Mouse (Mus musculus) lung, embryonic 14.5 days (tissue): ENCODE data around the gene Rabl6. TPM values are rescaled to one million over a fixed set of nuclear protein-coding genes. Genes with fewer than 3 reads are reported as not detected.

ENCODE experiments used
- ATAC-seq: fragments of 200-750 bp; cut with Nextera tagmentation; 2 replicates; pipeline ENCODE4 v1.8.0; 2017; ENCODE audit warnings: mild to moderate bottlenecking, moderate TSS enrichment, moderate library complexity; ENCODE audit not compliant: insufficient read depth
- DNase-seq: peaks from one replicate; pipeline ENCODE4 v3.0.0-alpha.2; 2015
- H3K27ac ChIP-seq: fragments of 300-500 bp; sonication (generic); 2 replicates; pipeline ENCODE4 v1.5.1; 2014; ENCODE audit warnings: low read depth, mild to moderate bottlenecking, moderate library complexity
- H3K27me3 ChIP-seq: fragments of 300-500 bp; sonication (generic); 2 replicates; pipeline ENCODE4 v1.6.1; 2014; ENCODE audit warnings: low read length, control low read depth; ENCODE audit not compliant: insufficient read depth
- H3K36me3 ChIP-seq: fragments of 300-500 bp; sonication (generic); 2 replicates; pipeline ENCODE4 v1.6.1; 2014; ENCODE audit warnings: control low read depth; ENCODE audit not compliant: insufficient read depth
- H3K4me1 ChIP-seq: fragments of 300-500 bp; sonication (generic); 2 replicates; pipeline ENCODE4 v1.6.1; 2014; ENCODE audit warnings: antibody characterized with exemption, control low read depth; ENCODE audit not compliant: insufficient read depth
- H3K4me2 ChIP-seq: fragments of 300-500 bp; sonication (generic); 2 replicates; pipeline ENCODE4 v1.6.1; 2014; ENCODE audit warnings: mild to moderate bottlenecking
- H3K4me3 ChIP-seq: fragments of 300-500 bp; sonication (generic); 2 replicates; pipeline ENCODE4 v1.5.1; 2014; ENCODE audit warnings: low read depth, low read length
- H3K9ac ChIP-seq: fragments of 300-500 bp; sonication (generic); 2 replicates; pipeline ENCODE4 v1.6.1; 2014
- H3K9me3 ChIP-seq: fragments of 300-500 bp; sonication (generic); 2 replicates; pipeline ENCODE4 v1.6.1; 2016; ENCODE audit warnings: low read depth, low read length, control low read depth
- CTCF ChIP-seq: IDR thresholded peaks from 2 replicates; pipeline ENCODE4 v1.5.1; 2016; ENCODE audit warnings: antibody characterized with exemption, low read depth
- WGBS: fragments of 180-500 bp; shearing (Covaris S2); extraction: QIAGEN DNeasy Blood & Tissue Kit; methylation state at CpG from one replicate; pipeline ENCODE4 v1.1.7; 2014; 5-methylcytosine and 5-hydroxymethylcytosine counted together
- polyA plus RNA-seq: library from polyadenylated mRNA; unstranded; fragments of >200 nt; fragmentation: Nextera tagmentation; extraction: Ambion mirVana; gene quantifications from 2 replicates; pipeline ENCODE4 v1.2.1, GENCODE M21; 2014

Rabl6 gene
- polyA plus RNA-seq, 1 experiment from 2014 or later = 85.7 TPM

GRCm38 (mm10) chr2:25620386-25620785, 12.1 kb upstream of the Rabl6 start:
- Histone ChIP-seq H3K4me2 (no peak overlapping the region; the same call in 1 of the 2 replicates), H3K27ac (no peak overlapping the region), H3K9ac (no peak overlapping the region), H3K27me3 (peaks cover 30% of the 10 kb centered on the region), H3K4me1 (no peaks in the 10 kb centered on the region), H3K36me3 (no peaks in the 10 kb centered on the region), H3K4me3 (no peak overlapping the region), H3K9me3 (no peaks in the 10 kb centered on the region)
- no peak for ATAC-seq
- no peak for TF ChIP-seq CTCF
- WGBS = 70% methylated on average over 6 of the region's 6 CpGs
- DNase-seq = no peak

GRCm38 (mm10) chr2:25617578-25617977, 9.3 kb upstream of the Rabl6 start, which contains the start of gene Ccdc183:
Gene Ccdc183 (minus strand): TSS chr2:25617678.
- Histone ChIP-seq H3K9me3 (no peaks in the 10 kb centered on the region), H3K4me1 (no peaks in the 10 kb centered on the region), H3K36me3 (no peaks in the 10 kb centered on the region), H3K9ac (no peak within 1 kb of the TSS), H3K27ac (no peak within 1 kb of the TSS), H3K4me2 (no peak within 1 kb of the TSS), H3K4me3 (no peak within 1 kb of the TSS), H3K27me3 (peaks cover 41% of the 10 kb centered on the region)
- no peak for TF ChIP-seq CTCF
- WGBS = 63% methylated on average over 3 of the region's 3 CpGs
- DNase-seq = no peak
- ATAC-seq = no peak

- H3K36me3 ChIP-seq = no peaks in the 10 kb centered on the region
- peaks cover 41% of the 10 kb centered on the region for H3K27me3 ChIP-seq
- no peaks in the 10 kb centered on the region for H3K4me1 ChIP-seq
- TF ChIP-seq CTCF = no peak
- peak overlapping the region; percentile 9; the same call in 1 of the 2 replicates for H3K4me3 ChIP-seq
- WGBS = 14% methylated on average over 22 of the region's 22 CpGs
- DNase-seq = no peak
- H3K9ac ChIP-seq = peak overlapping the region; percentile 32
- peak overlapping the region; percentile 32 for H3K4me2 ChIP-seq
- no peak overlapping the region for H3K27ac ChIP-seq
- ATAC-seq = 0 out of 2 replicates have a peak, but pooled peaks have one; percentile 6
- no peaks in the 10 kb centered on the region for H3K9me3 ChIP-seq
Measured at GRCm38 (mm10) chr2:25616398-25616797, 8.1 kb upstream of the Rabl6 start.

DNA sequence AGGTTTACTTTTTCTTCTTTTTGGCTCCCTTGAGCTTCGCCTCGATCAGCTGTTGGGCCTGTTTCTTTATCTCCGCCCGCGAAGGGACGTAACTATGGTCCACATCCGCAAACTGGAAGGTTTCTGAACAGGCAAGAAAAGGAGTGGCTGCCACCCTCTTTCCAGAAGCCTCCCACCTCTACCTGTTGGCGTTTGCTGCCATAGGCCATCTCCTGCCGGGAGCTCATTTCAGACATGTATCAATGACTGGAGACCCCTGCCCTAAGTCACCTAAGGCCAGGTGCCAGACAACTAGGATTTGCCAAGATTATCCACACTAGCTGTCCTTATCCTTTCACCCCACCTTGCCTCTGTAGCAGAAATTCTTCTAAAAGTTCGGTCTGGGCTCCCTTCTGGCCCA, 350 bp upstream of the Rabl6 start:
- no peak for ATAC-seq
- no peaks in the 10 kb centered on the region for H3K27me3 ChIP-seq

DNA sequence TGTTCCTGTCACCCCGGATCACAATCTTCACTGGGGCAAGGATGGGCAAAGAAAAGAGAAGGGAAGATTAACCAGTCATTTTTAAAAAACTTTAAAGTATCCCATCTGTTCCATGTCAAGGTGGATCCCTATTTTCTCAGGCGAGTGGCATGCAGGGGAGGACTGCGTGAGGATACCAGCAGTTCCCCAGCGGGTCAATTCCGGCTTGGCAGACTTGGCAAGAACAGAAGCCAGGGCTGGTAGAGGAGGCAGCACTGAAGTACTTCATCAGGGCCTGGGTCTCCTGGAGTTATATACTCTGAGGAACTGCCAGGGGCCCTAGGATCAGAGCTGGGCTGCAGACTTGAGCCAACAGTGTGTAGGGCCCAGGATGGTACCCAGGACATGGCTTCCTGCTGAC, 5.8 kb downstream of the Rabl6 start:
- Histone ChIP-seq H3K36me3 (peaks cover 60% of the 10 kb centered on the region), H3K9me3 (no peaks in the 10 kb centered on the region), H3K9ac (no peak overlapping the region), H3K4me3 (no peak overlapping the region), H3K4me2 (no peak overlapping the region), H3K27me3 (no peaks in the 10 kb centered on the region), H3K27ac (no peak overlapping the region), H3K4me1 (peaks cover 7% of the 10 kb centered on the region)
- DNase-seq = no peak
- ATAC-seq = no peak
- no peak for TF ChIP-seq CTCF
- WGBS = 95% methylated on average over 5 of the region's 5 CpGs

More for the DNA sequence above, 350 bp upstream of the Rabl6 start:
- Histone ChIP-seq H3K9me3 (no peaks in the 10 kb centered on the region), H3K36me3 (peaks cover 6% of the 10 kb centered on the region), H3K9ac (peak overlapping the region; percentile 98), H3K27ac (peak overlapping the region; percentile 69), H3K4me2 (peak overlapping the region; percentile 77), H3K4me3 (peak overlapping the region; percentile 100), H3K4me1 (peaks cover 13% of the 10 kb centered on the region)
- TF ChIP-seq CTCF = no peak
- DNase-seq = no peak
- 50% methylated on average over 10 of the region's 10 CpGs for WGBS

DNA sequence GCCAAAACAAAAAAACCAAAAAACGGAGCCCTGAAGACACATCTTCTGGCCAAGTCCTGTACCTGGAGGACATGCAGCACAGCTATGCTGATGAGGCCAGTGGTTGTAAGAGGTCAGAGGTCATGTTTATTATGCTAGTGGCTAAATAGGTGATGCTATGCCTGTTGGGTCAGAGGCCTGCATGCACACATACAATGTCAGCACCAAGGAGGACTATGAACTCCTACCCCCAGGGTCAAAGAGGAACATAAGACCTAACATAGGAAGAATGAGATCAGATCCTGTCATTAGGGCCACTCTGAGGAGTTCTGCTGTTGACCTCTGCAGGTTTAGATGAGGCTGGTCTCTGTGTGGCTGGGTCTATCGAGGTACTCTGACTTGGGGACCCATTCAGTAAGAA, 8.3 kb downstream of the Rabl6 start:
- TF ChIP-seq CTCF = no peak
- WGBS = 73% methylated on average over 2 of the region's 2 CpGs
- Histone ChIP-seq H3K36me3 (peaks cover 85% of the 10 kb centered on the region), H3K9ac (no peak overlapping the region), H3K4me2 (no peak overlapping the region), H3K4me1 (no peaks in the 10 kb centered on the region), H3K9me3 (no peaks in the 10 kb centered on the region), H3K27me3 (no peaks in the 10 kb centered on the region), H3K4me3 (no peak overlapping the region), H3K27ac (no peak overlapping the region)
- DNase-seq (no peak), ATAC-seq (no peak)

- H3K4me3 ChIP-seq = no peak overlapping the region
- no peaks in the 10 kb centered on the region for H3K27me3 ChIP-seq
- TF ChIP-seq CTCF = no peak
- H3K27ac ChIP-seq = no peak overlapping the region
- no peaks in the 10 kb centered on the region for H3K4me1 ChIP-seq
- no peak for ATAC-seq
- no peak overlapping the region for H3K9ac ChIP-seq
- 81% methylated on average over 1 of the region's 1 CpGs for WGBS
- H3K36me3 ChIP-seq = peaks cover 86% of the 10 kb centered on the region
- H3K9me3 ChIP-seq = no peaks in the 10 kb centered on the region
- H3K4me2 ChIP-seq = no peak overlapping the region
- DNase-seq = no peak
Measured at GRCm38 (mm10) chr2:25598749-25599148, 9.6 kb downstream of the Rabl6 start.
